Mouse (Mus musculus) liver, postnatal 0 days (tissue): ENCODE results near the gene Gpr89.

Experiments used
- CTCF ChIP-seq: sonication (generic); IDR thresholded peaks from 2 replicates; pipeline ENCODE4 v1.5.1; 2016; ENCODE audit warnings: antibody characterized with exemption, low read depth
- EP300 ChIP-seq: IDR thresholded peaks from 2 replicates; pipeline ENCODE4 v1.6.1; 2016; ENCODE audit warnings: antibody characterized with exemption, low read depth, mild to moderate bottlenecking

- TF ChIP-seq CTCF (no peak), EP300 (no peak)
Observed at GRCm38 (mm10) chr3:96852561-96852960, 52.6 kb downstream of the Gpr89 start.
